Mouse (Mus musculus) liver, embryonic 14.5 days (tissue): ENCODE measurements around the gene Tspear.

Source experiments
- CTCF ChIP-seq: IDR thresholded peaks from 2 replicates; pipeline ENCODE4 v1.5.1; 2016; ENCODE audit warnings: antibody characterized with exemption, low read depth, control low read depth
- EP300 ChIP-seq: IDR thresholded peaks from 2 replicates; pipeline ENCODE4 v1.6.1; 2016; ENCODE audit warnings: antibody characterized with exemption, low read depth

GRCm38 (mm10) chr10:77658286-77658994 is 27.9 kb upstream of the Tspear start:
- TF ChIP-seq CTCF, result no peak
- TF ChIP-seq EP300, result no peak
